Mouse (Mus musculus) ZHBTc4 (cell line): ENCODE results near the gene Tprkb.
"Not testable (repeated sequence)": the region's sequence is repeated elsewhere in the genome, so short reads cannot be mapped to it uniquely, and the experiment has no call there.

Experiments used
- DNase-seq: peaks from one replicate; pipeline ENCODE4 v3.0.0-alpha.2; 2011; ENCODE audit warnings: low read depth, low spot score

Tprkb gene

GRCm38 (mm10) chr6:85915539-85916513 lies 4.2 kb downstream of the Tprkb start, which contains the start of gene Nat8f1:
Nat8f1 (minus strand) TSS chr6:85915687.
- peak; percentile 96 for DNase-seq

- no peak for DNase-seq
These were observed 4.9 kb downstream of the Tprkb start for GRCm38 (mm10) chr6:85916596-85916995.

GRCm38 (mm10) chr6:85918341-85918740 lies 6.7 kb downstream of the Tprkb start:
- not testable (repeated sequence) for DNase-seq

GRCm38 (mm10) chr6:85919401-85919800 lies 7.7 kb downstream of the Tprkb start:
- no peak for DNase-seq

- DNase-seq, result no peak
These were observed 12.0 kb downstream of the Tprkb start for GRCm38 (mm10) chr6:85923643-85924042.

GRCm38 (mm10) chr6:85926709-85927108 lies 15.0 kb downstream of the Tprkb start:
- DNase-seq, result no peak

- no peak for DNase-seq
These were observed 16.1 kb downstream of the Tprkb start for GRCm38 (mm10) chr6:85927476-85928464.

- no peak for DNase-seq
These were observed 17.6 kb downstream of the Tprkb start for GRCm38 (mm10) chr6:85929312-85929711.

- DNase-seq, result no peak
These were observed 22.4 kb downstream of the Tprkb start for GRCm38 (mm10) chr6:85934047-85934446.

GRCm38 (mm10) chr6:85935646-85936045 lies 24.0 kb downstream of the Tprkb start:
- no peak for DNase-seq

- DNase-seq, result peak; percentile 92
These were observed 25.1 kb downstream of the Tprkb start for GRCm38 (mm10) chr6:85936508-85937465.

GRCm38 (mm10) chr6:85938701-85939100 lies 27.0 kb downstream of the Tprkb start:
- DNase-seq, result no peak

- DNase-seq, result peak; percentile 48
These were observed 30.8 kb downstream of the Tprkb start for GRCm38 (mm10) chr6:85942469-85942868.

- DNase-seq, result no peak
These were observed 36.9 kb downstream of the Tprkb start for GRCm38 (mm10) chr6:85948549-85948948.

- DNase-seq, result no peak
These were observed 45.9 kb downstream of the Tprkb start for GRCm38 (mm10) chr6:85957581-85957980.

GRCm38 (mm10) chr6:85961101-85962091 lies 49.7 kb downstream of the Tprkb start, which contains the start of gene Dusp11:
Dusp11 (minus strand) TSS chr6:85961667.
- DNase-seq, result peak; percentile 94

GRCm38 (mm10) chr6:85966081-85966480 lies 54.4 kb downstream of the Tprkb start:
- DNase-seq, result peak; percentile 56

GRCm38 (mm10) chr6:85966686-85967085 lies 55.0 kb downstream of the Tprkb start:
- peak; percentile 14 for DNase-seq

- DNase-seq, result no peak
These were observed 58.2 kb downstream of the Tprkb start for GRCm38 (mm10) chr6:85969889-85970288.
